29 mouse cellular contexts compared by ENCODE assay signal in genomic region chr2:78274122-78274521, GRCm38 (mm10).
"Had no signal": no experiment of that assay in that cellular context is flagged by ENCODE, and none has a peak within 500 bp of the region (broad histone marks: within the 10 kb centered on the region; RNA-seq: fewer than 3 reads in every experiment).

No protein-coding gene starts in this region.

- H3K9ac ChIP-seq: heart, embryonic 12.5 days; hindbrain, embryonic 12.5 days; hindbrain, embryonic 14.5 days; intestine, embryonic 15.5 days; kidney, embryonic 15.5 days; limb, embryonic 12.5 days; liver, embryonic 13.5 days; liver, embryonic 15.5 days had no signal

- H3K27me3 ChIP-seq: heart, embryonic 12.5 days; hindbrain, embryonic 12.5 days; intestine, embryonic 15.5 days; kidney, embryonic 15.5 days; limb, embryonic 12.5 days; liver, embryonic 13.5 days; liver, embryonic 15.5 days had no signal

- ATAC-seq: hindbrain, embryonic 16.5 days; inflammation-experienced regulatory T-cells, adult 6 months; intestine, embryonic 15.5 days; intestine, postnatal 0 days had no signal

- H3K27ac ChIP-seq: gastrocnemius, adult 2 months; heart, embryonic 10.5 days; hindbrain, embryonic 10.5 days; hindbrain, embryonic 12.5 days; hindbrain, embryonic 14.5 days; intestine, embryonic 15.5 days; kidney, embryonic 15.5 days; kidney, postnatal 0 days; left cerebral cortex, adult 2 months; limb, embryonic 10.5 days; limb, embryonic 12.5 days; liver, embryonic 13.5 days; liver, embryonic 15.5 days had no signal

- H3K36me3 ChIP-seq: heart, embryonic 10.5 days; heart, embryonic 12.5 days; hindbrain, embryonic 10.5 days; hindbrain, embryonic 12.5 days; intestine, embryonic 15.5 days; kidney, embryonic 15.5 days; limb, embryonic 10.5 days; limb, embryonic 12.5 days; liver, embryonic 13.5 days; liver, embryonic 15.5 days had no signal

- DNase-seq: gastrocnemius, adult 2 months; gastrocnemius, postnatal 10 days; gastrocnemius, postnatal 25 days; heart, adult 18-20 months; heart, postnatal 10 days; heart, postnatal 4 days; kidney, adult 2 months; kidney, adult 9 months; kidney, postnatal 14 days; kidney, postnatal 36 days; layer of hippocampus, adult 9-11 months; liver; liver, embryonic 13.5 days had no signal

- H3K4me3 ChIP-seq: gastrocnemius, adult 2 months; heart, embryonic 10.5 days; heart, embryonic 12.5 days; hindbrain, embryonic 10.5 days; hindbrain, embryonic 12.5 days; intestine, embryonic 15.5 days; kidney, embryonic 15.5 days; left cerebral cortex, adult 2 months; limb, embryonic 10.5 days; limb, embryonic 12.5 days; liver, embryonic 13.5 days; liver, embryonic 15.5 days had no signal

- H3K4me2 ChIP-seq: heart, embryonic 12.5 days; hindbrain, embryonic 12.5 days; hindbrain, embryonic 14.5 days; intestine, embryonic 15.5 days; kidney, embryonic 15.5 days; limb, embryonic 12.5 days; liver, embryonic 11.5 days; liver, embryonic 13.5 days; liver, embryonic 15.5 days had no signal

- H3K4me1 ChIP-seq: heart, embryonic 10.5 days; hindbrain, embryonic 10.5 days; hindbrain, embryonic 12.5 days; intestine, embryonic 15.5 days; kidney, embryonic 15.5 days; liver, embryonic 13.5 days; liver, embryonic 15.5 days had no signal

- H3K9me3 ChIP-seq: heart, embryonic 10.5 days; heart, embryonic 12.5 days; hindbrain, embryonic 10.5 days; hindbrain, embryonic 12.5 days; intestine, embryonic 15.5 days; kidney, embryonic 15.5 days; limb, embryonic 10.5 days; limb, embryonic 12.5 days; liver, embryonic 13.5 days; liver, embryonic 15.5 days had no signal
